In the genomic region with DNA sequence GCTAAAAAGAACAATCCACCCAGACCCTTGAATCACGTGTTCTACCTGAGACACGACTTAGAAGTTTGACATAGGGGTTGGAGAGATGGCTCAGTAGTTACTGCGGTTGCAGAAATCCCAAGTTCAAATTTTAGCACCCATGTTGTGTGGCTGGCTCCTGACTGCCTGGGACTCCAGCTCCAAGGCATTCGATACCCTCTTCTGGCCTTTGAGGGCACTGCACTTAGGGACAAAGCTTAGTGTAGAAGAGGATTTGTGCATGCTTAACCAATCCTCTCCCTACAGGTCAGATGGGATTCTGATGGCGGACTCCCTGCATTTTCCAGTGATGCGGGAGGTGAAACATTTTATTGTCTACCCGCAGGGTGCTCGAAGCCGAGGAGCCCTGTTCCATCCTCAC, we compare ENCODE assay signal across 9 mouse cellular contexts. TPM values are rescaled to one million over a fixed set of nuclear protein-coding genes. Genes with fewer than 3 reads are reported as not detected.
DNase-seq lines count a peak whose midpoint lies in the region; ATAC-seq and TF ChIP-seq lines count a peak whose summit lies in the region.
"Had no signal": no experiment of that assay in that cellular context is flagged by ENCODE, and none has a peak within 500 bp of the region (broad histone marks: within the 10 kb centered on the region; RNA-seq: fewer than 3 reads in every experiment).

No protein-coding gene starts in this region.

- no peak overlapping the region for H3K27ac ChIP-seq in liver, embryonic 11.5 days (ENCODE audit: low read depth, low read length)

- peak; percentile 19 for DNase-seq in liver
- DNase-seq in liver, embryonic 11.5 days (ENCODE audit: low spot score): no peak
- no peak for DNase-seq in Patski (ENCODE audit: low read depth, low spot score)
- peak; percentile 25 for DNase-seq in cerebellum, adult 9-11 months
- DNase-seq in heart, adult 8-10 months (ENCODE audit: low spot score): peak; percentile 51
- DNase-seq in layer of hippocampus, postnatal 14 days (ENCODE audit: low spot score in 2 of 2): peak; percentile 36 to 70
- DNase-seq in naive thymus-derived CD4-positive, alpha-beta T cell, adult 2 months (ENCODE audit: low read depth): peak; percentile 55
- DNase-seq in Muller cell, postnatal 12 days (ENCODE audit: inconsistent ontology term): no peak

- 78% methylated on average over 9 of the region's 9 CpGs for WGBS in liver, embryonic 11.5 days

- no peak overlapping the region for H3K4me2 ChIP-seq in liver, embryonic 11.5 days

- no peak for ATAC-seq in liver, embryonic 11.5 days (replicated peaks; ENCODE audit: low FRiP score)
- peak; percentile 86 for ATAC-seq in Patski

- no peaks in the 10 kb centered on the region for H3K4me1 ChIP-seq in liver, embryonic 11.5 days (replicated peaks; ENCODE audit: control insufficient read depth, insufficient read depth, low read length)

- H3K4me3 ChIP-seq in liver, embryonic 11.5 days (ENCODE audit: low read depth, low read length): no peak overlapping the region
- H3K4me3 ChIP-seq: erythroblast, embryonic 14.5 days had no signal

- H3K36me3 ChIP-seq in liver, embryonic 11.5 days (ENCODE audit: control insufficient read depth, insufficient read depth, low read length): no peaks in the 10 kb centered on the region

- in situ Hi-C loops in Patski (cut with MboI; ENCODE audit: low pct_unique_long_range_greater_than_20kb): loop anchor here (5.0 kb wide), 1 partner anchor 120 kb away; no protein-coding TSS in a partner anchor

- H3K27me3 ChIP-seq in liver, embryonic 11.5 days (replicated peaks; ENCODE audit: control insufficient read depth, insufficient read depth, low read length): no peaks in the 10 kb centered on the region
- H3K27me3 ChIP-seq in Patski: no peaks in the 10 kb centered on the region

- POLR2A ChIA-PET in Patski (lab: Charles Lee): interaction anchor here (1.2 kb wide), 1 partner anchor 15 kb away, joined by 3 read pairs; no protein-coding TSS in a partner anchor

- H3K9me3 ChIP-seq in liver, embryonic 11.5 days (ENCODE audit: control insufficient read depth, low read length): no peaks in the 10 kb centered on the region

- CTCF ChIA-PET in Patski (lab: Charles Lee): interaction anchor here (1.0 to 3.7 kb wide), 13 partner anchors 11 to 116 kb away, joined by 3 to 49 read pairs (median 4); partner anchors contain the start of gene Cxadr

- TF ChIP-seq CTCF in Patski (IDR thresholded peaks at IDR 0.05): peak; percentile 83

- no peak overlapping the region for H3K9ac ChIP-seq in liver, embryonic 11.5 days (ENCODE audit: low read depth, low read length)

RNA-seq across cellular contexts. Expression of gene Cxadr, which starts 15.6 kb away (rescaled TPM):
- polyA plus RNA-seq in liver, embryonic 11.5 days (2014; fragmentation: Nextera tagmentation; extraction: Ambion mirVana): 13.2 and 14.7 TPM in 2 replicates
- polyA plus RNA-seq in Patski (2021): 88.0 TPM
- 10 to 100 TPM; 30.6 to 50.2 (median 38.4) TPM for total RNA-seq in heart, adult 8-10 months (2022)
- total RNA-seq in layer of hippocampus, postnatal 14 days (2021): 10 to 100 TPM; 61.4 to 61.8 TPM
- polyA plus RNA-seq: erythroblast, embryonic 14.5 days had no signal

Comparison
In these comparisons a context has a peak if more than half of its experiments do, and no peak if none do; other contexts are left out.
1. DNase-seq: peak in liver (single experiment), cerebellum, adult 9-11 months (single experiment), heart, adult 8-10 months (single experiment), layer of hippocampus, postnatal 14 days (2 of 2) and naive thymus-derived CD4-positive, alpha-beta T cell, adult 2 months (single experiment); none in liver, embryonic 11.5 days (single experiment), Patski (single experiment) and Muller cell, postnatal 12 days (single experiment).